Mouse (Mus musculus): ENCODE measurements around the gene Utrn.

GRCm38 (mm10) chr10:12858017-12858416 lies 11.1 kb downstream of the Utrn start:
- TF ChIP-seq CTCF (IDR thresholded peaks at IDR 0.05; ENCODE audit: control insufficient read depth, insufficient read depth, insufficient replicate concordance, low read depth, low read length) (no peak), POLR2A (IDR thresholded peaks at IDR 0.05; ENCODE audit: control insufficient read depth, low read depth, low read length) (no peak)

All from testis, adult 2 months (tissue).